Mouse (Mus musculus): ENCODE results near the gene Gm11549.

GRCm38 (mm10) chr3:36494613-36495012, 27.0 kb downstream of the Gm11549 start:
- no peak for TF ChIP-seq POLR2A (IDR thresholded peaks at IDR 0.05; ENCODE audit: borderline replicate concordance, control insufficient read depth, low read depth, low read length)
- TF ChIP-seq CTCF (IDR thresholded peaks at IDR 0.05; ENCODE audit: control insufficient read depth, insufficient read depth, low read length): no peak

Data from bone marrow, adult 2 months (tissue).